Mouse (Mus musculus) thymus, postnatal 0 days (tissue): ENCODE results near the gene Pcnx4. TPM values are rescaled to one million over a fixed set of nuclear protein-coding genes. Genes with fewer than 3 reads are reported as not detected.
"Not testable (repeated sequence)": the region's sequence is repeated elsewhere in the genome, so short reads cannot be mapped to it uniquely, and the experiment has no call there.

Experiments
- DNase-seq: peaks from one replicate; pipeline ENCODE4 v3.0.0-alpha.2; 2015; ENCODE audit warnings: low spot score
- polyA plus RNA-seq: library from polyadenylated mRNA; unstranded; fragments of >200 nt; fragmentation: Nextera tagmentation; extraction: Ambion mirVana; gene quantifications from 2 replicates; pipeline ENCODE4 v1.2.1, GENCODE M21; 2015

The Pcnx4 gene
- polyA plus RNA-seq, 1 experiment from 2014 or later, result 8.4 TPM

- DNase-seq, result no peak
Observed at GRCm38 (mm10) chr12:72594001-72594400, 57.8 kb downstream of the Pcnx4 start.

GRCm38 (mm10) chr12:72598731-72599130 lies 62.5 kb downstream of the Pcnx4 start:
- DNase-seq, result not testable (repeated sequence)

DNA sequence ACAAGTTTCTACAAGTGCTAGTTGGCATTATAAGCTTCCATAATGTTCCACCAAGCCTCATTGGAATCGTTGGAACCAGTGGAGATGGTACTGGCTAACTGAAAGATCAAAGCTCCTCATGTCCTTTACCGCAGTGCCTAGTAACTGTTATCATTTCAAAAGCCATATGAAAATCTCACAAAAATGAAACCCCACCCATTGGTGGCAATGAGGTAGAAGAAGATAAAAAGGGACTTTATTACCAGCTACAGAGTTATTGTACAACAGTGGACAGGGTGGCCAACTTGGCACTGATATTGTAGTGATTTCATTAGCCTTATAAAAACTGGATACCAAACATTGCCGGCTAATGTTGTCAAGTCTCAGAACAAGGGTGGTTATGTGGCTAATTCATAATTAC lies 75.9 kb downstream of the Pcnx4 start:
- no peak for DNase-seq

GRCm38 (mm10) chr12:72620856-72621255 lies 84.7 kb downstream of the Pcnx4 start:
- no peak for DNase-seq

GRCm38 (mm10) chr12:72621441-72621840 lies 85.3 kb downstream of the Pcnx4 start:
- no peak for DNase-seq

GRCm38 (mm10) chr12:72622853-72623496 lies 86.8 kb downstream of the Pcnx4 start:
- no peak for DNase-seq

DNA sequence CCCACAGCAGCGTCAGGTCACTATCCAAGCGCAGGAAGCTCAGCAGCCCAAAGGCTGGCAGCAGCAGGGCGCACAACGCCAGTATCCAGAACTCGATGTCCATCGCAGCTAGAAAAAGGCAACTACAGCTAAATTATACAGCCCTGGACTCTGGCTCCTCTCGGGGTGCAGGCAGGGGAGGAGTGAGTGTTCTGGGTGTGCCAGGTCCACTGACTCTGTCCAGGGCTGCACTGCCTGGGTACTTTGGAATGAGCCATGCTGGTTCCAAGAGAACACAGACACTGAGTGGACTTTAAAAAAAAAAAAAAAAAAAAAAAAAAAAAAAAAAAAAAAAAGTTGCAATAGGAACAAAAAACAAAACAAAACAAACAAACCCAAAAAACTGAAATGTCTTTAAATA lies 92.6 kb downstream of the Pcnx4 start:
- DNase-seq, result no peak

Other genes with a start within 250 kb of the Pcnx4 start
- gene Rtn1, start 127.3 kb upstream of the Pcnx4 start, polyA plus RNA-seq, result 0.75 and 1.3 TPM in 2 replicates
- 1.3 and 1.7 TPM in 2 replicates for gene Lrrc9, start 94.5 kb upstream of the Pcnx4 start, polyA plus RNA-seq
- not detected in 2 replicates for gene Gm4756, start 113.3 kb downstream of the Pcnx4 start, polyA plus RNA-seq
- 28.8 and 30.5 TPM in 2 replicates for gene Dhrs7, start 128.5 kb downstream of the Pcnx4 start, polyA plus RNA-seq
- 43.6 and 50.2 TPM in 2 replicates for gene Ppm1a, start 221.1 kb downstream of the Pcnx4 start, polyA plus RNA-seq